Mouse (Mus musculus): ENCODE measurements around the gene Sorbs1. TPM values are rescaled to one million over a fixed set of nuclear protein-coding genes. Genes with fewer than 3 reads are reported as not detected.

The Sorbs1 gene
- polyA plus RNA-seq, 1 experiment, result 84.4 TPM

DNA sequence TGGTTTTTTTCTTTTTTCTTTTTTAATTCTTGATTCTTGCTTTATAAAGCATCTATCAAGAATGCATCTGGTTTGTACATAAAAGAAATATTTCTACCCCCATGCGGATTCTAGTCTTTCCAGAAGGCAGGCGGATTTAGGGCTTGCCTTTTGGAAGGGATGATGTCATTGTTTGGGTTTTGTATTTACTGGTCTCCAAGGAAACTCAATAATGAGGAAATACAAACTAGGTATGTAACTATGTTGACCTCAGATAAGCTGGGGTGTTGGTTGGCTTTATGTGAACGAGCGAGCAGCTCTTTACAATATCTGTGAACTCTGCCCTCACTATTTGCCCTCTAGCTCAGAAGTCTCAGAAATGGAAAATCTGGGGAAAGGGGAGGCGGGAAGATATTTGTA, 266.3 kb downstream of the Sorbs1 start:
- Histone ChIP-seq H3K9ac (ENCODE audit: low read depth, poor library complexity, severe bottlenecking) (no peak overlapping the region), H3K4me3 (ENCODE audit: low read depth, low read length) (no peak overlapping the region), H3K36me3 (ENCODE audit: control insufficient read depth, insufficient read depth, low read length, poor library complexity, severe bottlenecking) (peaks cover 28% of the 10 kb centered on the region), H3K27me3 (ENCODE audit: control insufficient read depth, insufficient read depth, low read length, poor library complexity, severe bottlenecking) (no peaks in the 10 kb centered on the region), H3K4me1 (ENCODE audit: control insufficient read depth, insufficient read depth, low read length) (no peaks in the 10 kb centered on the region), H3K9me3 (replicated peaks; ENCODE audit: control insufficient read depth, insufficient read depth, low read length, poor library complexity, severe bottlenecking) (no peaks in the 10 kb centered on the region), H3K27ac (ENCODE audit: insufficient read depth, low read length) (no peak overlapping the region)
- TF ChIP-seq EP300 (IDR thresholded peaks at IDR 0.05; ENCODE audit: insufficient read depth, low read depth, low read length) (no peak), POLR2A (IDR thresholded peaks at IDR 0.05; ENCODE audit: insufficient read depth, low read length) (no peak), CTCF (IDR thresholded peaks at IDR 0.05; ENCODE audit: low read depth, low read length) (no peak)

DNA sequence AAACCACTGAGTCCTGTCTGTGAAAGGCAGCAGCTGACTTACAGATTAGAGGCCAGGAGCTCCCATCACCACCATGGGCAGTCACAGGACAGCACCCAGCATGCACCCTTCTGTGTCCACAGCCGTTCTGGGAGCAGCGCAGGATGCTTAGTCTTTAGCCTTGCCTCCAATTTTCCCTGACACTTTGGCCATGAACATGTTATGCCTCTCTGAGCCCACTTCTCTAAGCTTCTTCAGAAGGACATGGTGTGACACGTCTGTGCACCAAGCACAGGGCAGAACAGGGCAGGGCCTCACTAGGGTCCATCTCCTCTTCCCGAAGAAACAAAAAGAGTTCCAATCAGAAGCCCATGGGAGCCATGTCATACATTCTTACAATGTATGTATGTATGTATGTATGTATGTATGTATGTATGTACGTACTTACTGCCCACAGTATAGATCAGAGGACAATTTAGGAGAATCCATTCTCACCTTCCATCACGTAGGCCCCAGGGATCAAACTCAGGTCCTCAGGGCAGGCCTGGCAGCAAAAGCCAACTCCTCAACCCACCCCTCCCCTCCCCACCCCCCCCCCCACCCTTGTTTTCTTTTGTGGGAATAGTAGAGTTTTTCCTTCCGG, 266.8 kb downstream of the Sorbs1 start:
- Histone ChIP-seq H3K27me3 (ENCODE audit: control insufficient read depth, insufficient read depth, low read length, poor library complexity, severe bottlenecking) (no peaks in the 10 kb centered on the region), H3K9me3 (replicated peaks; ENCODE audit: control insufficient read depth, insufficient read depth, low read length, poor library complexity, severe bottlenecking) (no peaks in the 10 kb centered on the region), H3K4me1 (ENCODE audit: control insufficient read depth, insufficient read depth, low read length) (no peaks in the 10 kb centered on the region), H3K9ac (ENCODE audit: low read depth, poor library complexity, severe bottlenecking) (no peak overlapping the region), H3K36me3 (ENCODE audit: control insufficient read depth, insufficient read depth, low read length, poor library complexity, severe bottlenecking) (peaks cover 25% of the 10 kb centered on the region), H3K27ac (ENCODE audit: insufficient read depth, low read length) (no peak overlapping the region), H3K4me3 (ENCODE audit: low read depth, low read length) (no peak overlapping the region)
- TF ChIP-seq POLR2A (IDR thresholded peaks at IDR 0.05; ENCODE audit: insufficient read depth, low read length) (no peak), CTCF (IDR thresholded peaks at IDR 0.05; ENCODE audit: low read depth, low read length) (no peak), EP300 (IDR thresholded peaks at IDR 0.05; ENCODE audit: insufficient read depth, low read depth, low read length) (no peak)

Other genes with a start within 250 kb of the Sorbs1 start
- gene Pdlim1, start 241.9 kb downstream of the Sorbs1 start, polyA plus RNA-seq (2011; ENCODE audit: insufficient read depth, insufficient read length, low read depth, missing spikeins), result 205 and 208 TPM in 2 replicates
- 39.1 and 46.3 TPM in 2 replicates for gene Aldh18a1, start 74.7 kb upstream of the Sorbs1 start, polyA plus RNA-seq (2011; ENCODE audit: insufficient read depth, insufficient read length, low read depth, missing spikeins)
- gene Tctn3, start 98.5 kb upstream of the Sorbs1 start, polyA plus RNA-seq (2011; ENCODE audit: insufficient read depth, insufficient read length, low read depth, missing spikeins), result 8.6 and 8.7 TPM in 2 replicates
- gene Entpd1, start 98.6 kb upstream of the Sorbs1 start, polyA plus RNA-seq (2011; ENCODE audit: insufficient read depth, insufficient read length, low read depth, missing spikeins), result 2.1 TPM in 1 of 2 replicates, not detected in the other
- 0.53 and 0.60 TPM in 2 replicates for gene Cc2d2b, start 235.0 kb upstream of the Sorbs1 start, polyA plus RNA-seq (2011; ENCODE audit: insufficient read depth, insufficient read length, low read depth, missing spikeins)